Mouse (Mus musculus) heart, postnatal 0 days (tissue): ENCODE results near the gene Magi2. TPM values are rescaled to one million over a fixed set of nuclear protein-coding genes. Genes with fewer than 3 reads are reported as not detected.

Experiments
- ATAC-seq: fragments of 200-750 bp; cut with Nextera tagmentation; 2 replicates; pipeline ENCODE4 v1.8.0; 2017; ENCODE audit warnings: low read depth, moderate number of reproducible peaks, moderate library complexity; ENCODE audit not compliant: insufficient read depth
- DNase-seq: peaks from one replicate; pipeline ENCODE4 v3.0.0-alpha.2; 2016; ENCODE audit warnings: low spot score
- H3K27ac ChIP-seq: fragments of 300-500 bp; sonication (generic); 2 replicates; pipeline ENCODE4 v1.5.1; 2014; ENCODE audit warnings: low read depth, mild to moderate bottlenecking
- H3K27me3 ChIP-seq: fragments of 300-500 bp; sonication (generic); 2 replicates; pipeline ENCODE4 v1.6.1; 2014; ENCODE audit warnings: low read length, mixed read lengths; ENCODE audit not compliant: control insufficient read depth, insufficient read depth
- H3K36me3 ChIP-seq: fragments of 300-500 bp; sonication (generic); replicated peaks from 2 replicates; pipeline ENCODE4 v1.6.1; 2014; ENCODE audit warnings: low read length, mixed read lengths; ENCODE audit not compliant: control insufficient read depth, insufficient read depth
- H3K4me1 ChIP-seq: fragments of 300-500 bp; sonication (generic); 2 replicates; pipeline ENCODE4 v1.6.1; 2014; ENCODE audit warnings: antibody characterized with exemption; ENCODE audit not compliant: control insufficient read depth, insufficient read depth
- H3K4me2 ChIP-seq: fragments of 300-500 bp; sonication (generic); 2 replicates; pipeline ENCODE4 v1.6.1; 2014; ENCODE audit warnings: low read depth, mild to moderate bottlenecking, low read length, moderate library complexity
- H3K4me3 ChIP-seq: fragments of 300-500 bp; sonication (generic); 2 replicates; pipeline ENCODE4 v1.5.1; 2014; ENCODE audit warnings: low read depth, low read length
- H3K9ac ChIP-seq: fragments of 300-500 bp; sonication (generic); replicated peaks from 2 replicates; pipeline ENCODE4 v1.6.1; 2014; ENCODE audit warnings: low read depth, low read length, mixed read lengths
- H3K9me3 ChIP-seq: fragments of 300-500 bp; sonication (generic); replicated peaks from 2 replicates; pipeline ENCODE4 v1.6.1; 2016; ENCODE audit warnings: low read length; ENCODE audit not compliant: control insufficient read depth
- CTCF ChIP-seq: IDR thresholded peaks from 2 replicates; pipeline ENCODE4 v1.5.1; 2016; ENCODE audit warnings: antibody characterized with exemption, control low read depth, low read depth
- EP300 ChIP-seq: IDR thresholded peaks from 2 replicates; pipeline ENCODE4 v1.6.1; 2016; ENCODE audit warnings: antibody characterized with exemption, low read depth
- WGBS: fragments of 180-500 bp; shearing (Covaris S2); extraction: QIAGEN DNeasy Blood & Tissue Kit; methylation state at CpG from one replicate; pipeline ENCODE4 v1.1.7; 2014; 5-methylcytosine and 5-hydroxymethylcytosine counted together
- polyA plus RNA-seq: library from polyadenylated mRNA; unstranded; fragments of >200 nt; fragmentation: Nextera tagmentation; extraction: Ambion mirVana; gene quantifications from 2 replicates; pipeline ENCODE4 v1.2.1, GENCODE M21; 2015
- total RNA-seq: library from RNA; depleted of rRNA; stranded (reverse); fragments of >200 nt; gene quantifications from 2 replicates; pipeline ENCODE4 v1.2.3, GENCODE M21; 2014; ENCODE audit warnings: low replicate concordance

Gene Magi2
- total and polyA plus RNA-seq, 2 experiments from 2014 or later, result 1.7 to 9.5 TPM

DNA sequence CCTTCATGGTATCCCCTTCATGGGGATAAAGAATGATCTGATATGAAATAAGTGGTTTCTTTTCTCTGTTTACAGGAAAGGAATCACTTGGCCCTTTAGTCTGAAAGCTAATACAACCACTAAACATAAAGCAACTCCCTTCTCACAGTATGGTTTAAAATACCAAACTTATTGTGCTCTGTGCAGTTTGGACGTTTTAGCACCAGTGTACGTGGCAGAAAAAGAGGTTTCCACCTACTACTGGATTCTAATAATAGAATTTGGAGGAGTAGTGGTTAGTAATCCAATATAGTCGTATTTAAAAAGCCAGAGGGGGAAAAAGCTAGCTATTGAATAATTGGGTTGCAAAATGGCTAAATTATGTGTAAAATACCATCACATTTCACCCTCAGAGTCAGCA lies 1005.1 kb downstream of the Magi2 start:
- WGBS, result 62% methylated on average over 3 of the region's 3 CpGs
- no peaks in the 10 kb centered on the region for H3K4me1 ChIP-seq
- TF ChIP-seq CTCF, result no peak
- TF ChIP-seq EP300, result no peak
- no peaks in the 10 kb centered on the region for H3K9me3 ChIP-seq
- DNase-seq (no peak), ATAC-seq (no peak)
- no peaks in the 10 kb centered on the region for H3K27me3 ChIP-seq
- H3K4me3 ChIP-seq, result no peak overlapping the region
- no peak overlapping the region for H3K9ac ChIP-seq
- H3K4me2 ChIP-seq, result no peak overlapping the region
- no peak overlapping the region for H3K27ac ChIP-seq
- no peaks in the 10 kb centered on the region for H3K36me3 ChIP-seq

GRCm38 (mm10) chr5:20241523-20241922 lies 1014.7 kb downstream of the Magi2 start:
- TF ChIP-seq CTCF (no peak), EP300 (no peak)
- Histone ChIP-seq H3K9me3 (no peaks in the 10 kb centered on the region), H3K4me1 (no peaks in the 10 kb centered on the region), H3K9ac (no peak overlapping the region), H3K4me3 (no peak overlapping the region), H3K36me3 (no peaks in the 10 kb centered on the region), H3K27ac (no peak overlapping the region), H3K4me2 (no peak overlapping the region), H3K27me3 (no peaks in the 10 kb centered on the region)
- 88% methylated on average over 2 of the region's 2 CpGs for WGBS
- ATAC-seq (no peak), DNase-seq (no peak)

DNA sequence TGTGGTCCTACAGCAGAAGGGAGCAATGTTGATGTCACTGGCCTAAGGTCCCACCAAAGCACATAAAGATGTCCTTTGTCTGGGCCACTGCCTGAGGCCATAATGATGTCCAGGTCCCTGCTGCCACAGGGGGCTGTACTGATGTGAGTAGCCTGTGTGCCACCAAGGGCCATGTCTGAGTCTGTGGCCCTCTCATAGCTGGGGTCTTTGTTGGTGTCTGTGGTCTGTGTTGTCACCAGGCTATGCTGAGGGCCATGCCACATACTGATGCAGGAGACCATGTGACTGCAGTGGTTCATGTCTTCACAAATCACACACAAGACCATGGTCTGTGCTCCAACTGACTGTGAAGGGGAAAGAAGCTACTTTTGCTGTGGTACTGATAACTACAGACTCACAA lies 1015.7 kb downstream of the Magi2 start:
- ATAC-seq (no peak), DNase-seq (no peak)
- no peaks in the 10 kb centered on the region for H3K27me3 ChIP-seq
- no peak overlapping the region for H3K4me2 ChIP-seq
- no peaks in the 10 kb centered on the region for H3K36me3 ChIP-seq
- H3K27ac ChIP-seq, result no peak overlapping the region
- TF ChIP-seq CTCF (no peak), EP300 (no peak)
- H3K9ac ChIP-seq, result no peak overlapping the region
- no peak overlapping the region for H3K4me3 ChIP-seq
- H3K4me1 ChIP-seq, result no peaks in the 10 kb centered on the region
- H3K9me3 ChIP-seq, result no peaks in the 10 kb centered on the region

DNA sequence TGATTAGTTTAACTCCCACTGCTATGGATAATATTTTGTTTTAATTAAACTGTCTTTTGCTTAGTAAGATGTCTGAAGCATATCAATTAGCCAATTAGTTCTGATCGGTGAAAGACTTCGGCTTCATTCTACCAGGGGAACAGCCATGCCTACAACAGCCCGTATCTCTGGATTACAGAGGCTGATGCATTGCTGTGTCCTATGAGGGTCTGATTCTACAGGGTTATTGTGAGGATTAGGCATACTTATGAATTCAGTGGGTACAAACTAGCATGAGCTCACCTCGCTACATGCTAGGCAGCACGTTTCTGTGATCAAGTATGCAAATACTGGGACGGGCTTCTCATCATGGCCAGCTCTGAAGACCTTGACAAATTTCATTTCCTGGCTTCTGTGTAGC lies 1022.5 kb downstream of the Magi2 start:
- no peaks in the 10 kb centered on the region for H3K27me3 ChIP-seq
- WGBS, result 79% methylated on average over 6 of the region's 6 CpGs
- H3K4me2 ChIP-seq, result no peak overlapping the region
- ATAC-seq (no peak), DNase-seq (no peak)
- TF ChIP-seq CTCF, result no peak
- TF ChIP-seq EP300, result no peak
- no peak overlapping the region for H3K9ac ChIP-seq
- no peaks in the 10 kb centered on the region for H3K36me3 ChIP-seq
- no peak overlapping the region for H3K4me3 ChIP-seq
- H3K4me1 ChIP-seq, result no peaks in the 10 kb centered on the region
- H3K9me3 ChIP-seq, result no peaks in the 10 kb centered on the region
- no peak overlapping the region for H3K27ac ChIP-seq

- Histone ChIP-seq H3K4me1 (no peaks in the 10 kb centered on the region), H3K9me3 (no peaks in the 10 kb centered on the region), H3K4me2 (no peak overlapping the region), H3K36me3 (no peaks in the 10 kb centered on the region), H3K27me3 (no peaks in the 10 kb centered on the region), H3K4me3 (no peak overlapping the region), H3K27ac (no peak overlapping the region), H3K9ac (no peak overlapping the region)
- DNase-seq (no peak), ATAC-seq (no peak)
- WGBS, result 70% methylated on average over 6 of the region's 6 CpGs
- TF ChIP-seq CTCF, result no peak
- TF ChIP-seq EP300, result no peak
Measured at GRCm38 (mm10) chr5:20251541-20251940, 1024.7 kb downstream of the Magi2 start.

GRCm38 (mm10) chr5:20256150-20256868 lies 1029.5 kb downstream of the Magi2 start:
- no peak overlapping the region for H3K9ac ChIP-seq
- no peak overlapping the region for H3K27ac ChIP-seq
- no peaks in the 10 kb centered on the region for H3K36me3 ChIP-seq
- no peak for DNase-seq
- ATAC-seq, result no peak
- H3K27me3 ChIP-seq, result no peaks in the 10 kb centered on the region
- TF ChIP-seq EP300 (no peak), CTCF (no peak)
- WGBS, result 72% methylated on average over 3 of the region's 3 CpGs
- no peaks in the 10 kb centered on the region for H3K9me3 ChIP-seq
- no peak overlapping the region for H3K4me2 ChIP-seq
- H3K4me3 ChIP-seq, result no peak overlapping the region
- H3K4me1 ChIP-seq, result no peaks in the 10 kb centered on the region
